In the genomic region with DNA sequence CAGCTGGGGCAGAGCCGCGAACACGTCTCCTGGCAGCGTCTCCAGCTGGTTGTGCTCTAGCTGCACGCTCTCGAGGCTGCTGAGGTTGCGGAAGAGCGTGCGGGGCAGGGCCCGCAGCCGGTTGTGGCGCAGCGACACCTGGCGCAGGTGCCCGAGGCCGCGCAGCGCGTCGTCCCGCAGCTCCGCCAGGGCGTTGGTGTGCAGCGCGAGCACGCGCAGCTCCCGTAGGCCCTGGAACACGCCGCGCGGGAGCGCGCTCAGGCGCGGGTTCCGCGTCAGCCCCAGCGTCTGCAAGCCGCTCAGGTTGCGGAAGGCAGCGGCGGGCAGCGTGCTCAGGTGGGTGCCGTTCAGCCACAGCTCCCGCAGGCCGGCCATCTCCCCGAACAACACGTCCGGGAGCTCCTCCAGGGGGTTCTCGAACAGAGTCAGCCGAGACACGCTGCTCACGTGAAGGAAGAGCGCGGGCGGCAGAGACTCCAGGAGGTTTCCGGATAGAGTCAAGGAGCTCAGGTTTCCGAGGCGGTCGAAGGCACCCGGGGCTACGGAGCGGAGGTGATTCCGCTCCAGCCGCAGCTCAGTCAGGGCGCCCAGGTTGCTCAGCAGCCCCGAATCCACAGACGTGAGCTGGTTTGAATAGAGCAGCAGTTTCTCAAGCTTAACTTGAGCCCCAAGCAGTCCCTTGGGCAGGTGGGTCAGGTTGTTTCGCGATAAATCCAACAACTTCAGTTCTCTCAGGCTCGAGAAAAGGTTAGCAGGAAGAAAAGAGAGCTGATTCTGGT, we compare ENCODE assay signal across 8 mouse cellular contexts. TPM values are rescaled to one million over a fixed set of nuclear protein-coding genes. Genes with fewer than 3 reads are reported as not detected.
DNase-seq lines count a peak whose midpoint lies in the region; ATAC-seq and TF ChIP-seq lines count a peak whose summit lies in the region.

No protein-coding gene starts in this region.

- no peak for ATAC-seq in heart, embryonic 11.5 days (replicated peaks; ENCODE audit: insufficient number of reproducible peaks, low FRiP score, low TSS enrichment)
- ATAC-seq in kidney, embryonic 14.5 days (ENCODE audit: low FRiP score, low TSS enrichment): peak; percentile 68; the same call in 1 of the 2 replicates
- ATAC-seq in midbrain, embryonic 15.5 days (replicated peaks): peak; percentile 84
- ATAC-seq in stomach, embryonic 14.5 days (ENCODE audit: insufficient number of reproducible peaks, insufficient read depth, low FRiP score, low read depth): peak; percentile 64

- H3K27ac ChIP-seq in cortical plate, adult 2 months (ENCODE audit: insufficient read depth, low read length): no peak overlapping the region
- no peak overlapping the region for H3K27ac ChIP-seq in heart, embryonic 11.5 days (ENCODE audit: low read depth, low read length)
- H3K27ac ChIP-seq in kidney, embryonic 14.5 days (ENCODE audit: low read depth, low read length): no peak overlapping the region
- no peak overlapping the region for H3K27ac ChIP-seq in midbrain, embryonic 15.5 days
- H3K27ac ChIP-seq in stomach, embryonic 14.5 days (ENCODE audit: low read length): no peak overlapping the region

- WGBS in heart, embryonic 11.5 days (ENCODE audit: insufficient replicate concordance): under 1% methylated on average over 72 of the region's 72 CpGs
- WGBS in kidney, embryonic 14.5 days: under 1% methylated on average over 72 of the region's 72 CpGs
- WGBS in midbrain, embryonic 15.5 days: under 1% methylated on average over 72 of the region's 72 CpGs
- WGBS in stomach, embryonic 14.5 days: under 1% methylated on average over 72 of the region's 72 CpGs

- H3K4me1 ChIP-seq in cortical plate, adult 2 months (ENCODE audit: control insufficient read depth, insufficient read depth, low read length): no peaks in the 10 kb centered on the region
- H3K4me1 ChIP-seq in heart, embryonic 11.5 days (ENCODE audit: control insufficient read depth, insufficient read depth, low read length): peaks cover 14% of the 10 kb centered on the region
- peaks cover 8% of the 10 kb centered on the region; the same call in 1 of the 2 replicates for H3K4me1 ChIP-seq in kidney, embryonic 14.5 days (ENCODE audit: control insufficient read depth, insufficient read depth, low read length)
- peaks cover 21% of the 10 kb centered on the region for H3K4me1 ChIP-seq in midbrain, embryonic 15.5 days
- H3K4me1 ChIP-seq in stomach, embryonic 14.5 days (ENCODE audit: control insufficient read depth, insufficient read depth, low read length): 0 out of 2 replicates have a peak, but pooled peaks cover 5% of the 10 kb centered on the region

- H3K9ac ChIP-seq in heart, embryonic 11.5 days (ENCODE audit: low read depth, low read length): peak overlapping the region; percentile 64
- peak overlapping the region; percentile 54 for H3K9ac ChIP-seq in kidney, embryonic 14.5 days (ENCODE audit: low read depth, low read length)
- H3K9ac ChIP-seq in midbrain, embryonic 15.5 days: peak overlapping the region; percentile 51
- H3K9ac ChIP-seq in stomach, embryonic 14.5 days (replicated peaks; ENCODE audit: low read depth, low read length): peak overlapping the region; percentile 33

- H3K27me3 ChIP-seq in heart, embryonic 11.5 days (ENCODE audit: control insufficient read depth, insufficient read depth, low read length): peaks cover 57% of the 10 kb centered on the region
- H3K27me3 ChIP-seq in kidney, embryonic 14.5 days (ENCODE audit: control insufficient read depth, insufficient read depth, low read length): peaks cover 55% of the 10 kb centered on the region
- peaks cover 46% of the 10 kb centered on the region for H3K27me3 ChIP-seq in midbrain, embryonic 15.5 days (replicated peaks)
- peaks cover 16% of the 10 kb centered on the region for H3K27me3 ChIP-seq in stomach, embryonic 14.5 days (ENCODE audit: control insufficient read depth, insufficient read depth, low read length)

- peak; percentile 64 for DNase-seq in layer of hippocampus, adult 11-12 months (ENCODE audit: low spot score)
- no peak for DNase-seq in layer of hippocampus, adult 9-10 months (ENCODE audit: low spot score)
- DNase-seq in liver: peak; percentile 53

- peak; percentile 55 for TF ChIP-seq POLR2A in cortical plate, adult 2 months (IDR thresholded peaks at IDR 0.05; ENCODE audit: extremely low read depth, insufficient read depth, low read length)

- H3K36me3 ChIP-seq in heart, embryonic 11.5 days (ENCODE audit: control insufficient read depth, insufficient read depth, low read length): no peaks in the 10 kb centered on the region
- no peaks in the 10 kb centered on the region for H3K36me3 ChIP-seq in kidney, embryonic 14.5 days (ENCODE audit: control insufficient read depth, insufficient read depth, low read length)
- no peaks in the 10 kb centered on the region for H3K36me3 ChIP-seq in midbrain, embryonic 15.5 days (replicated peaks)
- no peaks in the 10 kb centered on the region; the same call in 1 of the 2 replicates for H3K36me3 ChIP-seq in stomach, embryonic 14.5 days (ENCODE audit: control insufficient read depth, insufficient read depth, low read length)

- H3K4me3 ChIP-seq in cortical plate, adult 2 months (ENCODE audit: insufficient read depth, low read length): peak overlapping the region; percentile 29
- H3K4me3 ChIP-seq in heart, embryonic 11.5 days (ENCODE audit: low read depth, low read length): peak overlapping the region; percentile 72
- peak overlapping the region; percentile 51 for H3K4me3 ChIP-seq in kidney, embryonic 14.5 days (ENCODE audit: low read length)
- H3K4me3 ChIP-seq in midbrain, embryonic 15.5 days: peak overlapping the region; percentile 52
- H3K4me3 ChIP-seq in stomach, embryonic 14.5 days (ENCODE audit: low read depth, low read length): peak overlapping the region; percentile 54

- peak overlapping the region; percentile 100 for H3K4me2 ChIP-seq in heart, embryonic 11.5 days
- H3K4me2 ChIP-seq in kidney, embryonic 14.5 days (replicated peaks; ENCODE audit: low read depth, low read length): peak overlapping the region; percentile 100
- peak overlapping the region; percentile 85 for H3K4me2 ChIP-seq in midbrain, embryonic 15.5 days
- H3K4me2 ChIP-seq in stomach, embryonic 14.5 days (replicated peaks; ENCODE audit: low read depth, low read length): peak overlapping the region; percentile 100

- no peak for TF ChIP-seq CTCF in cortical plate, adult 2 months (IDR thresholded peaks at IDR 0.05; ENCODE audit: extremely low read depth, insufficient read depth, low read length)

- no peaks in the 10 kb centered on the region for H3K9me3 ChIP-seq in heart, embryonic 11.5 days (replicated peaks; ENCODE audit: control insufficient read depth, low read length)
- no peaks in the 10 kb centered on the region; the same call in 1 of the 2 replicates for H3K9me3 ChIP-seq in kidney, embryonic 14.5 days (ENCODE audit: control insufficient read depth, low read length)
- H3K9me3 ChIP-seq in midbrain, embryonic 15.5 days: no peaks in the 10 kb centered on the region
- H3K9me3 ChIP-seq in stomach, embryonic 14.5 days (ENCODE audit: control insufficient read depth, low read depth, low read length): no peaks in the 10 kb centered on the region

RNA-seq across cellular contexts. Expression of a gene that starts 1.8 kb away (rescaled TPM):
- 0.84 and 1.2 TPM in 2 replicates for polyA plus RNA-seq in cortical plate, adult 2 months (2012; rRNA removed)
- polyA plus RNA-seq in heart, embryonic 11.5 days (2014; fragmentation: Nextera tagmentation; extraction: Ambion mirVana): 3.2 and 5.5 TPM in 2 replicates
- 0.55 and 0.64 TPM in 2 replicates for polyA plus RNA-seq in kidney, embryonic 14.5 days (2014; fragmentation: Nextera tagmentation; extraction: Ambion mirVana)
- 0.23 and 0.31 TPM in 2 replicates for polyA plus RNA-seq in midbrain, embryonic 15.5 days (2015; fragmentation: Nextera tagmentation; extraction: Ambion mirVana)
- 0.56 and 0.65 TPM in 2 replicates for polyA plus RNA-seq in stomach, embryonic 14.5 days (2014; fragmentation: Nextera tagmentation; extraction: Ambion mirVana)

RNA-seq across cellular contexts. Expression of a gene that starts 25.7 kb away (rescaled TPM):
- not detected in 2 replicates for polyA plus RNA-seq in cortical plate, adult 2 months (2012; rRNA removed)
- 0.48 and 0.84 TPM in 2 replicates for polyA plus RNA-seq in heart, embryonic 11.5 days (2014; fragmentation: Nextera tagmentation; extraction: Ambion mirVana)
- polyA plus RNA-seq in kidney, embryonic 14.5 days (2014; fragmentation: Nextera tagmentation; extraction: Ambion mirVana): 0.76 and 1.1 TPM in 2 replicates
- polyA plus RNA-seq in midbrain, embryonic 15.5 days (2015; fragmentation: Nextera tagmentation; extraction: Ambion mirVana): 0.22 and 0.24 TPM in 2 replicates
- 0.52 and 0.55 TPM in 2 replicates for polyA plus RNA-seq in stomach, embryonic 14.5 days (2014; fragmentation: Nextera tagmentation; extraction: Ambion mirVana)

RNA-seq across cellular contexts. Expression of a gene that starts 41.5 kb away (rescaled TPM):
- polyA plus RNA-seq in cortical plate, adult 2 months (2012; rRNA removed): not detected in 2 replicates
- not detected in 2 replicates for polyA plus RNA-seq in heart, embryonic 11.5 days (2014; fragmentation: Nextera tagmentation; extraction: Ambion mirVana)
- polyA plus RNA-seq in kidney, embryonic 14.5 days (2014; fragmentation: Nextera tagmentation; extraction: Ambion mirVana): not detected in 2 replicates
- not detected in 2 replicates for polyA plus RNA-seq in midbrain, embryonic 15.5 days (2015; fragmentation: Nextera tagmentation; extraction: Ambion mirVana)
- polyA plus RNA-seq in stomach, embryonic 14.5 days (2014; fragmentation: Nextera tagmentation; extraction: Ambion mirVana): not detected in 2 replicates
